Mouse (Mus musculus): Measurements from ENCODE around the gene Thoc5.

- TF ChIP-seq CTCF (IDR thresholded peaks at IDR 0.05; ENCODE audit: borderline replicate concordance, insufficient read depth, low read depth, low read length) (no peak), POLR2A (IDR thresholded peaks at IDR 0.05; ENCODE audit: borderline replicate concordance, insufficient read depth, low read length) (no peak)
Observed at GRCm38 (mm10) chr11:4963099-4963808, 68.1 kb downstream of the Thoc5 start.
